Mouse (Mus musculus) erythroblast, adult 5-6 weeks (primary cell): ENCODE data around the gene Alkbh6. TPM values are rescaled to one million over a fixed set of nuclear protein-coding genes. Genes with fewer than 3 reads are reported as not detected.

Experiments
- ATAC-seq: replicated peaks from 2 replicates; pipeline ENCODE4 v1.8.0; 2016; ENCODE audit warnings: moderate number of reproducible peaks, mild to moderate bottlenecking, moderate TSS enrichment, inconsistent platforms; ENCODE audit not compliant: poor library complexity, low FRiP score, severe bottlenecking
- total RNA-seq, 2 experiments: library from RNA; stranded (forward) in 1 of 2; stranded (reverse) in 1 of 2; fragments of 150-400 nt in 1 of 2; fragments of 200-764, 138-1000 nt in 1 of 2; gene quantifications; 2 replicates each; pipeline versions ENCODE4 v1.2.3 to v1.2.4; 2015 to 2017; ENCODE audit warnings: low replicate concordance in 2 of 2

The Alkbh6 gene
- total RNA-seq, 2 experiments from 2014 or later = 0.96 to 2.0 TPM

DNA sequence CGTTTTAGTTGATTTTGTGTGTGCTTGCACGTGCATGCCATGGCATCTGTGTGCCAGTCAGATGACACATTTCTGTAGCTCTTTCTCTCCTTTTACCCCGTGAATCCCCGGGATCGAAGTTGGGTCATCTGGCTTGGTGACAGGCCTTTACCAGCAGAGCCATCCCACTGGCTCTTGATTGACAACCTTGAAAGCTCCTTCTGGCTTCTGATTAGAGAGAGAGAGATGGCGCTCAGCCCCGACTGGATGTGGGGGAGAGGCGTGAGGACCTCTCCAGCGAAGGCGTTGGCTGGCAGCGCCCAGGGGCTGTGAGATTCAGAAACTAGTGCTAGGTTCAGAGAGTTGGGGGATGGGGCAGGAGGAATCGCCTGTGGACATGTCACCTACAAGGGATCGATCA is 14.7 kb upstream of the Alkbh6 start:
- no peak for ATAC-seq

DNA sequence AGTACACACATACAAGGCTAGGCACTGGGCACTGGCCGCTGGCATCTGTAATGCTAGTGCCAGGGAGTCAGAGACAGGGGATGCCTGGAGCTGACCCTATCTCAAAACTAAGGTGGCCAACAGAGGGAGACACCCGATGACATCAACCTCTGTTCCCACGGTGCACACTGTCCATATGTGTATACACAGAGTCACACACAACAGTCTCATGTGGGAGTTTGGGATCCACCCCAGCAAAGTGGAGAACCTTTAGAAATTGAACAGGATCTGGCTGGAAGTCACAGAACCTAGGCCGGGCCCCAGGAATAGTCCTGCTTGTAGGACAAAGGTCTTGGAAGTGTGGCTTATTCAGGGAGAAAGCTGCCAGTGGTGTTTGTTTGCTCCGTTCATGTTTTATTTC is 14.2 kb upstream of the Alkbh6 start:
- no peak for ATAC-seq

DNA sequence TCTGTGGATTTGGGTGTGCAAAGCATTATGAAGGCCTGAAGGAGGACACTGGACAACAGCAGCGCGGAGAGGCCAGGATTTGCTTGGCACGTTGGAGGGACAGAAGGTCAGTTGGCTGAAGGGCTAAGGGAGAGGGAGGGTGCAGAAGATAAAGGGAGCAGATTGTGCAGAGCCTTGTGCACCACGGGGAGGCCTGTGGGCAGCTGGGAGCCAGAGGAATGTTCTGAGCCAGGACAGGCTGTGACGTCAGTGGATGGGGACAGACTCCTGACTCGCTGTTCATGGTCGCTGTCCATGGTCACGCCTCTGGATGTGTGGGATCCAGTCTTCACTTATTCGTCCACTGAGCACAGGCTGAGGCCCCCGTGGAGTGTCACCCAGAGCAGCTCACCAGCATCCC is 13.4 kb upstream of the Alkbh6 start:
- ATAC-seq = no peak

DNA sequence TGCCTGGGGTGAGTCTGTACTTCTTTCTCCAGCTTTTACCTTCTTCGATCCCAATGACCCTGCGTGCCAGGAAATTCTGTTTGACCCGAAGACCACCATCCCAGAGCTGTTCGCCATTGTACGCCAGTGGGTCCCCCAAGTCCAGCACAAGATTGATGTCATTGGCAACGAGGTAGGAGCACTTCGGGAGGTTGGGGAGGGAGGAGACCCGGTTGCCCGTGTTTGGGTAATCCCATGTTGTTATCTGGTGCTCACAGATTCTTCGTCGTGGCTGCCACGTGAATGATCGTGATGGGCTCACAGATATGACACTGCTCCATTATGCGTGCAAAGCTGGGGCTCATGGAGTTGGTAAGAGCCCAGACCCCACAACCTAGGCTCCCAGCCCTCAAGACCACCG is 11.7 kb upstream of the Alkbh6 start:
- no peak for ATAC-seq

DNA sequence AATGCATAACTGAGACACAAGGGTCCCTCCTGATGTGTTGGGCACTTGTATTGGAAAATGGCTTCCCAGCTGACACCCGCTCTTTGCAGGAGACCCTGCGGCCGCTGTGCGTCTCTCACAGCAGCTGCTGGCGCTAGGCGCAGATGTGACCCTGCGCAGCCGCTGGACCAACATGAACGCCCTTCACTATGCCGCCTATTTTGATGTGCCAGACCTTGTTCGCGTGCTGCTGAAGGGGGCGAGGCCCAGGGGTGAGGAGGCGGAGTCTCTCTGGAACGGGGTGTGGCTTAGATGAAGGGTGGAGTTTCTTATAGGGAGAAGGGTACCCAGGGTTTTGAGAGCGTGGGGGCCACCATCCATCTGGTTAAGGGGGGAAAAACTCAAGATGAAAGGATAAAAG is 11.3 kb upstream of the Alkbh6 start:
- ATAC-seq = no peak

DNA sequence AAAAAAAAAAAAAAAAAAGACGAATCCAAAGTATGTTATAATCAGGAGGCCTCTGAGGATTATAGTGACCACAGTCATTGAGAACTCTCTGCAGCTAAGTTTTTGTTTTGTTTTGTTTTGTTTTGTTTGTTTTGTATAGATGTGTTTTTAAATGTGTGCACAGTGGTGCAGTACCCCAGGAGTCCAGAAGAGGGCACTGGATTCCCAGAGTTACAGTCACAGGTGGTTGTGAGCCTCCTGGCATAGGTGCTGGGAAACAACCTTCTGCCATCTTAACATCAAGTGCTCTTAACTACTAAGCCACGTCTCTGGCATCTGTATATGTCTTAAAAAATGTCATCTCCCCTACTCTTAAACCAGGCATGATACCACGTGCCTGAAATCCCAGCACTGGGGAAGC is 7.6 kb upstream of the Alkbh6 start:
- ATAC-seq = peak; percentile 73

DNA sequence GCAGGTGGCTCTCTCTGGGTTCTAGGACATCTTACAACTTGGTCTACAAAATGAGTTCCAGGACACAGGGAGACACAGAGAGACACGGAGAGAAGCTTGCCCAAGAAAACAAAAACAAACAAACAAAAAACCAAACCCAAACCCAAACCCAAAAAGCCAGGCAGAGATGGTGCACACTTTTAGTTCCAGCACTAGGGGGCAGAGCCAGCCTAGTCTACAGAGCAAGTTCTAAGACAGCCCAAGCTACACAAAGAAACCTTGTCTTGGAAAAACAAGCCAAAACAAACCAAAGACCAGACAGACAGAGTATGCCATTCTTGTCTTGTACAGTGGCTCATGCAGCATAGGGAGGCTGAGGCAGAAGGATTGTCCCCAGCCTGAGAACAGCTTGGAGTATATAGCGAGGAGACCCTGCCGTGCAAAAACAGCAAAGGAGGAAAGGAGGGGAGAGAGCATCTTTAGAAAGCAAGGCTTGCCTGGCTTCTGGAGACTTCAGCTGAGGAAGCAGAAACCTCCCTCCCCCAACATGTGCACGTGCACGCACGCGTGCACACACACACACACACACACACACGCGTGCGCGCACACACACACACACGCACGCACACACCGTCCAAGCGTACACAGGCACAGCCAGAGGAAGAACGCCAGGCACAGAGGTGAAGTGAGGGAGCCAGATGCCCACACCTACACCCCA is 2.3 kb upstream of the Alkbh6 start:
- no peak for ATAC-seq

DNA sequence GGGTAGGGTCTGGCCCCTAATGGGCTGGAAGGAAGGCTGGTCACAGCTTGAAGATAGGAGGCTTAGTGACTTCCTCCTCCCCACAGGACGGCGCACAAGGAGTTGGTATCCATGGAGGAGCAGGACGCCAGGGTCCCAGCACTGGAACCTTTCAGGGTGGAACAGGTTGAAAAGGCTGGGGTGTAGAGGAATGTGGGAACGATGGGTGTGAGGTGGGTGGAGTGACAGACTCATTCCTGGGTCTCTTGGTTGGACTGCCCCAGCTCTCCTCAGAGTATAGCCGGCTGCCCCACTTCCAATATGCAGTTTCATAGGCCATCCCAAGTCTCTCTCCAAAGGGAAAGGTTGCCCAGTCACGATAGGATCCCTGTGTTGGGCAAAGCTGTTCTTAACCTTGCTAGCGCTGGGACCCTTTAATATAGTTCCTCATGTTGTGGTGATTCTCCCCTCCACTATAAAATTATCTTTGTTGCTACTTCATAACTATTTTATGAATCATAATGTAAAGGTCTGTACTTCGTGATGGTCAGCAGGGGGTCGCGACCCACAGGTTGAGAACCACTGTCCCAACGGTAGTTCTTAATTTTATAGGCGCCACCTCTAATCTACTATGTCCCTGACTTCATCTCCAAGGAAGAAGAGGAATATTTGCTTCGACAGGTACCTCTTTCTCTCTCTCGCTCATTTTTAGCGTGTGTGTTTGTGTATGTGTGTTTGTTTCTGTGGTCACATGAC is 1.0 kb downstream of the Alkbh6 start:
- no peak for ATAC-seq

DNA sequence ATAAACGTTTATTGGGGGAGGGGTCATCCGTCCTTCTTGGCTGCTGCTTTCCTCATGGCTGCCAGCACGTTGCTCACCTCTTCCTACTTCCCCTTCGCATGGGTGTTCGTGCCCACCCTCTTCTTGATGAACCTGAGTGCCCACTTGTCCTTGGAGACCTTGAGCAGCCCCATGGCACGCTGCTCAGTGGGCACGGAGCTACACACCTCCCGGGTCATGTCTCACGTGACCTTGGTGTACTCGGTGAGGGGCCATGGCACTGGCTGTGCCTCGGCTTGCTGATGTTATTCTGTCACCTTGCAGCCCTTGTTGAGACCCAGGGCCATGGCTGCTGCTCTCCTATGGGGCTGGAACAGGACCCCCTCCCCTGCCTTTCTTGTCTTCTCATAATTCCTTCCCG is 1.6 kb downstream of the Alkbh6 start:
- ATAC-seq = no peak

DNA sequence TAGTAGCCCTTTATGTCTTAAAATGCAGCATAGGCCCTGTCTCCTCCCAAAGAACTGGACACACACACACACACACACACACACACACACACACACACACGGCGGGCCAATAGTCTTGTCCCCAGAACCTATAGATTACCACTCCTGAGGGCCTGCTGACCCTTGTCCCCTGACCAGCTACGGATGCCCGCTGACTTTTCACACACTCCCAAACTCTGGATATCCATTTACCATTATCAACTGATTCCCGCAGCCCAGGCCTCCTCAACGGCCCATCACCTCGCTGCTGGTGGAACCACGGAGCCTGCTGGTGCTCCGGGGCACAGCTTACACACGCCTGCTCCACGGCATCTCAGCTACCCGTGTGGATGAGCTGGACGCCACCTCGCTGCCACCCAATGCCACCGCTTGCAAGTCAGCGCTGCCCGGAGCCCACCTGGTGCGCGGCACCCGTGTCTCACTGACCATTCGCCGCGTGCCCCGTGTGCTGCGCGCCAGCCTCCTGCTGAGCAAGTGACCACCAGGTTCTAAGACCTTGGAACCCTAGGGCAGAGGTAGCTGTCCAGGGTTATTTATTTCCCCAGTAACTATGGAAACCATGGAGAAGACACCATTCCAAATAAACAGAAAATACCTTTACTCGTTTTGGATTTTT is 5.3 kb downstream of the Alkbh6 start:
- ATAC-seq = no peak

DNA sequence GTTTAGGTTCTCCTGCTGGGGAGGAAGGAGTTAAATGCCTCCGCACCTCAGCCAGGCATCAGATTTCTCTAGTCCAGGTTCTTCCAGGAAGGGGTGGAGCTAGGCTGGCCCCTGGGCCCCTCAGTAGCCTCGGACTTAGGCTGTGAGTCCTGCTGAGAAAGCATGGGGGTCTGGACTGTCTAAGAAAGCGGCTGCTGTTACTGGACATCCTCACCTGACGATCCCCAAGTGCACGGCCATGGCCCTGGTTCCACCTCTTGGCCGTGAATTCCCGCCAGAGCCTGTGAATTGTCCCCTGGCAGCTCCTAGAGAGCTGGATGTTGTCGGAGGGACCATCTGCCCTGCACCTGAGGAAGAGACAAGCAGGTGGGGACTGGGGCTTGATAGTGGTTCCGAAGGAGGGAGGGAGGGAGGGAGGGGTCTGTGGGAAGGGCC is 6.2 kb downstream of the Alkbh6 start, which contains the start of gene Syne4:
TSS of gene Syne4 (plus strand) at position 87 of the 435 bp plus-strand sequence.
- no peak for ATAC-seq

DNA sequence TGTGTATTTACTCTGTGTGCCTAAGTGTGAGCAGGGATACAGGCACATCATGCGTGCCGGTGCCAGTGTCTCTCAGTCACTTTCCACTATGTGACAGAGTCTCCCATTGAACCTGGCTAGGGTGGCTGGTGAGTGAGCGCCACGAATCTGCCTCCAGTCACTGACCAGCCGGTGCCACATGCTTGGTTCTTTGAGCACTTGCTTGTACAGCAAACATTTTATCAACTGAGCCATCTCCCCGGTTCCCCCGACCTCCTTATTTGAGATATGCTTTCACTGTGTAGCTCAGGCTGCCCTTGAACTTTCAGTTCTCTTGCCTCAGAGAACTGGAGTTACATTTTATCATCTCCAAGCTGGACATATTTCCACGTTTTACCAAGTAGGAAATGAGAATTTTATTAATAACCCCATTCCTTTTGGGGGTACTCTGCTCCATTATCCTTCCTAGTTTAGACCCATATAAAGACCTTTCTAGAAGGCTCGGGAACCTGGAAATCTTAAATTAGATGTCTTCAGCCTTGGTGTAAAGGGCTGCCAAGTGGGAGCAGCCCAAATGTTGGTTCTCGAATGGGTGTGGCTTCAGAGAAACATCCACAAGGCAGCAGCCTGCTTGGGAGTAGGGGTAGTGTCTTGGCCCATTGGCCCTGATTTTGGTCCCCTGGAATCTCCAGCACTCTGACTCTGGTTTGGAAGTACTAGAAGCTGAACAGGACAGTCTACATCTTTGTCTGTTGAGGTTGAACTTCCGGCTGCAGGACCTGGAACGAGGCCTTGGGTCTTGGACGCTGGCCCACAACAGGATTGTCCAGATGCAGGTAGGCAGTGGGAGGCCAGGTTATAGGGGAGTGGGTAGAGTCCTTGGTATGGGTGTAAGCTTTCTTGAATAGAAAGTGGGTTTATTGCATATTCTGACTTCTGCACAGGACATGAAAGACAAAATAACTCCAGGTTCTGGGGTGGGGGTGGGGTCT is 7.3 kb downstream of the Alkbh6 start:
- no peak for ATAC-seq

DNA sequence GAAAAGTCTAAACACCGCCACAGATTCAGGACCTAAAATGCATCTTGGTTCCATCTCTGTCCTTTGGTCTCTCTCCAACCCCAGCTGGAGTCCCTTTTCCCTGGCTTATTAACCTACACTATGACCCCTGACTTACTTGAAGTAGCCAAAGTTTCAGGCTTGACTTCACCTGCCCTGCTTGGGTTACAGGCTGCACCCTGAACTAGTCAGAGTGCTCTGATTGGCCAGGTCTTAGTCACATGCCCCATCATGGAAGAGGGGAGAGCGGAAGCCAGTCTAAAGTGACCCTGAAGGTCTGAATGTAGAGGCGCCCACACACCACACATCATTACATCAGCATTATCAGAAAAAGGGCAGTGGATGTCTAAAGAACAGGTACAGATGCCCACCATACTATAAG is 9.6 kb downstream of the Alkbh6 start:
- ATAC-seq = no peak

DNA sequence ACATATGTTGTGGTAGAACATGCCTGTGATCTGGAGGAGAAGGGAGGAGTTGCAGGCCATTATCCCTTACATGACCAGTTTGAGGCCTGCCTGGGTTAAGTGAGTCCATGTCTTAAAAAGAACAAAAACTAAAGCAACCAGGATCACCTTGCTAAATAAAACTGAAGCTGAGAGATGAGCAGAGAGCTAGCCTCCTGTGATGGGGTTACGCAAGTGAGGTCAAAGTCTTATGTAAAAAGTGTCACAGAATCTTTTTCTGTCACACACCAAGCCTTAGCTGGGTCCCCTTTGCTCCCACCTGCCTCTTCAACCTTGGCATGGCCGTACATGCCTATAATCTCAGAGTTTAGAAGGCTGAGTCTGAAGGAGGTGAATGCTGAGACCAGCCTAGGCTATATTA is 12.4 kb downstream of the Alkbh6 start:
- no peak for ATAC-seq

DNA sequence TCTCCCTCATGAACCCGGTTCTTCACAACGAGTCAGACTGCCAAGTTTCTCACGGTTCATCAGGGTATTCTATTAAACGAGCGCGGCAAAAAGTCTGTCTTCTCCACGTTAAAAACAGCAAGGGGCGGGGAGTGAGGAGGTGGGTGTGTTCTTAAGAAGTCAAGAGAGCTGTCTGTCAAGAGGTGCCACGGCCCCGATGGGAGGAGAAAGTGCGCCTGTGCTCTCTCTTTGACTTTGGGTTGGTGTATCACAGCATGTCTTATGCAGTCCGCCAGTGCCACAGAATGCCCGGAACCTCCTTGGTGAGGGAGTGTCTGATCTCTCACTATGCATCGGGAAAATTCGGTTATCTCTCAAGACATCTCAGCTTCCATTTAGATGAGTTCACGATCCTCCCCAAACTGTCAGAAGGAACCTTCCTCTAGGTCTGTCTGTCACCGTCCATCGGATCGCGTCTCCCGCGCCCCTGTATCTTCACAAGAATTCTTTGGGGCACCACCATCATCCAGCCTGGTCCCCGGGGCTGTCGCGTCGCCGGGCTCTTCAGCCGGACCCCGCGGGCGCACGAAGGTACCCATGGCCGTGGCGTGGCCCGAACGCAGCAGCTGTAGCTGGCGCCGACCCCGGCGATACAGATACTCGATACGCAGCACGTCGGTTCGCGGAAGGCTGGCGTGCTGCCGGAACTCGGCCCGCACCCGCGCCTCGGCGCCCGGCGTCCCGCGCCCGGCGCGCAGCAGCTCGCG is 13.2 kb downstream of the Alkbh6 start, which contains the start of gene E130208F15Rik:
TSS of gene E130208F15Rik (plus strand) at position 202 of the 746 bp plus-strand sequence.
- ATAC-seq = peak; percentile 41

DNA sequence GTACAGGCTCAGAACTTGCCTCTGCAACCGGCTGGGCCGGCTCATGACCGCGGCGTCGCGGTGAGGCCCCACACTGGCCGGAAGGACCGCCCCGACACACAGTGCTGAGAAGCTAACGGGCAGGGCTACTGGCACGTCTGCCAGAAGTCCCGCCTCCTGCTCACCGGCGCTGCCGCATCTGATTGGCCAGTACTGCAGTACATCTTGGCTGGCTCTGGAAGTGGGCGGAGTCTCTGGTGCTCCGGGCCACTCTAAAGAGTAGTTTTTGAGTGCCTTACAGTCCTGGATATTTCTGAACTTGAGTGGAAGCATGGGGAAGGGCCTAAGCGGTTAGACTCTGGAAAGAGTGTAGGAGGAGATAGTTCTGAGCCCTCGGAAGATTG is 13.8 kb downstream of the Alkbh6 start:
- peak; percentile 99 for ATAC-seq

DNA sequence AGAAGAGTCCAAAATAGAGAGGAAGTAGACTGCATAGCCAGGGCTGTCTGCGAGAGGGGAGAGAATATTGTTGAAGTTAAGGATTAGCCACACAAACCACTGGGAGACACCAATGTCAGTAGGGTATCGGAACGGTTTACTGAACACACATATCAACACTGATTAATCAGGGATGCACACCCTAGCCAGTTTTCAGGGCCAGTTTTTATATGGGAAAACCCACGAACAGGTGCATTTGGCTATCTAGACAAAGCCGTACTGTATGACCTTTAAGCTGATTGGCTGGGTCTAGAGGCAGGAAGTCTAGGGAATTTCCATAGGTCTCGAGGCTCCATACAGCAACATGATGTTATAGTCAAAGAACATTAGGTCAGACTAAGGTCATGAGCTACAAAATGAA is 14.3 kb downstream of the Alkbh6 start:
- no peak for ATAC-seq

DNA sequence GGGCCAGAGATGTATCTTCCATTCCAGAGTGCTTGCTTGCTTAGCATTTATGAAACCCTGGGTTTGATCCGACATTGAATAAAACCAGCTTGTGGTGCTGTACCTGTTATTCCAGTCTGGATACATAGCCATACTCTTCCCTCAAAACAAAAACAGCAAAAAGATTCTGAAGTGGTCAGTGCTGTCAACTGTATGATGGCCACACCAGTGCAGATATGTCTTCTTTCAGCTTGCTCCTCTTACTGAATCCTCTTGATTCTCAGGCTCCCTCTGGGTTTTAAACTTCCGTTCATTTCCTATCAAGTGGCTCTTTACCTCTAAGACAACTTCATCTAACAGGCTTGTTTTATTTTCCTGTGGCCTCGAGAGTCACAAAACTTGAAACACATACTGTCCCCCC is 15.3 kb downstream of the Alkbh6 start, which contains the start of gene Sdhaf1:
TSS of gene Sdhaf1 (minus strand) at position 101 of the 400 bp plus-strand sequence.
- no peak for ATAC-seq
